Mouse (Mus musculus): ENCODE results near the gene Gm49354.
"Not testable (repeated sequence)": the region's sequence is repeated elsewhere in the genome, so short reads cannot be mapped to it uniquely, and the experiment has no call there.

Gene Gm49354

GRCm38 (mm10) chr13:59768531-59768930, 13.5 kb downstream of the Gm49354 start:
- DNase-seq (ENCODE audit: low read depth, low spot score) = no peak

DNA sequence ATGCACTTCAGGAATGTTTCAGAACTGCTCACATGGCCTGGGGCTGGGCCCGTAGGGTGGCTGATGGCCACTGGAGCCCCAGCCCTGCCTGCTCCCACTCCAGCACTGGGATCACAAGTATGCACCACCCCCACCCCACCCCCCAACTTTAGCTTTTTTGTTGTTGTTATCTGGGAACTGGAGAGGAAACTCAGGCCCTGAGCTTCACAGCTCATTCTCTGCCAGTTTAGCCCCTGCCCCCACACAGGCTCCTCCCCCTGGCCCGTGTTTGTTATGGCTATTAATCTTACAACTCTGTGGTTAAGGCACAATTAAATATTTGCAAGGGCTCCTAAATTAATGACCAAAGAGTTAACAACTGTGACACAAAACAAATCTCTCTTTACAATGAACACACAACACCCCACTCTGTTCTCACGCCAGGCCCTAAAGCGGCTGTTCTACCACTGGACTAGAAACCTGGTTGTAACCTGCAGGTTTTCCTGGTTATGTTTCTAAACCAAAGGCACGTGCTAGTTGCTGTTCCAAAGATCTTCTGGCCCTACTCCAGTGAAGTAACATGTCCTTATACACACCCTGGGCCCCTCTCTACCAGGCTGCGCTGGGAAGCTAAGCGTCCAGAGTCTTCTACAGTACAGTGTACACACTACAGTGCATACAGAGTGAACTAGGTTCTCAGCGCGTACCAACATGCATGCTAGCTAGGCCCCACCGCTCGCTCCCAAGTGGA, 15.1 kb downstream of the Gm49354 start:
- DNase-seq (ENCODE audit: low read depth, low spot score) = no peak

DNA sequence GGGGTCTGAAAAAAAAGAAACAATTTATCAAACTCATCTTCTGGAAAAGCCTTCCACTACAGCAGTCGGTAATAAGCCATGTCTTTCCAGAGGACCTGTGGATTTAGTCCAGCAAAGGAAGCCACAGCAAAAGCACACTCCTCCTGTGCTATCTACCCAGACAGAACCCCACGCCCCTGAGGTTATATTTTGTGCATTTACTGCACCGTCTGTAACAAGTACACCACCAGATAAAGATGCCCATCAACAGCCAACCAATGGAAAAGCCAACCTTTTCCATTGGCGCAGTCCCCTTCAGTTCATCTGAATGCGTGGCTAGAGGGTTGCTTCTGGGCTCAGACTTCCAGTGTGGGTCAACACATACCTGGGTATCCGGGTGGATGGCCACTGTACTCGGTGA, 19.3 kb downstream of the Gm49354 start:
- no peak for DNase-seq (ENCODE audit: low read depth, low spot score)

DNA sequence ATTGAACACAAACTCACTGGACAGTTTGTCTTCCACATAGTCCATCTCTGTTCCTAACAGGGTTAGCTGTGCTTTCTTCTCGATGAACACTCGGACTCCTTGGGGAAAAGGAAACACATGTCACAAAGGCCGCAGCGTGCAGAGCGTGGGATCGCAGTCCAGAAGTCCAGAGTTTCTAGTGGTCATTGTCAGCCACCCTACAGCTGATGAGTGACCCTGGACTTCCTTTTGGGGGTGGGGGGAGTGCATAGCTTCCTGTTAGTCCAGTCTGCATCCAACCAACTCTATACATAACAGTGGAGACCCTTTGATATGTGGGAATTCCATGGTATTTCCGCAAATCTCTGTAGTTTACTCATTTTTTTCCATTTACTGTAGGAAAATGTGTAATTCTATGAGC, 25.1 kb downstream of the Gm49354 start:
- DNase-seq (ENCODE audit: low read depth, low spot score) = no peak

DNA sequence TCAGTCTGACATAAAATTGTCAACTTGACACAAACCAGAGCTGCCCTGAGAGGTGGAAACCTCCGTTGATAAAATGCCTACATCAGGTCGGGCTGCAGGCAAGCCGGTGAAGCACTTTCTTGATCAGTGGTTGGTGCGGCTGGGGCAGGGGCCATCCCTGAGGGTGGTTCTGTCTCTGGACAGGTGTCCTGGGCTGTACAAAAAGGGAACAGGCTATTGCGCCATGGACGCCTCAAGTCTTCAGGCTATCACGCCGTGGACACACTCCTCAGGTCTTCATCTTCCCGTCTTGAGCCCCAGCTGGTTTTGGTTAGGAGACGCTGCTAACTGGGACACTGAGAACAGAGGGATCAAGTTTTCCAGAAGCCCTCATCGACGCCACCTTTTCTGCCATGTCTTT, 31.7 kb downstream of the Gm49354 start:
- no peak for DNase-seq (ENCODE audit: low read depth, low spot score)

- no peak for DNase-seq (ENCODE audit: low read depth, low spot score)
Measured at GRCm38 (mm10) chr13:59746711-59747110, 35.3 kb downstream of the Gm49354 start, which contains the start of gene 1700014D04Rik. 1700014D04Rik (minus strand) TSS chr13:59746752.

GRCm38 (mm10) chr13:59746164-59746563, 35.9 kb downstream of the Gm49354 start:
- no peak for DNase-seq (ENCODE audit: low read depth, low spot score)

GRCm38 (mm10) chr13:59745462-59745861, 36.6 kb downstream of the Gm49354 start:
- DNase-seq (ENCODE audit: low read depth, low spot score) = no peak

DNA sequence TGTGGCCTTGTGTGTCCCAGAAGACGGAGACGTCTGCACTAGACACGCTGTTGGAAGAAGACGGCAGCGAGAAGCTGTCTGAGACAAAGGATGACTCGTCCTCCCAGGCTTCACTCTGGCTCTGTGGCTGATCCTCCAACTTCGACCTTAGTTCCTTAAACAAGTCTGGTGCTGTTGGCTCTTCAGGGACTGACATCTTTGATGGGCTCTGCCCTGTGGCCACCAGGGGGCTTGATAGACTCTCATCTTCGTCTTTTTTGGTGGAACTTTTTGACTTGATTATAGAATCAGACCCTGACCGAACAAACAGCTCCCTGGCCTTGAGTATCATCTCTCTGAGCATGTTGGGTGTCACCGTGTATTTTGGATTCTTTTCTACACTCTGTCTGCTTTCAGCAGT, 40.3 kb downstream of the Gm49354 start:
- no peak for DNase-seq (ENCODE audit: low read depth, low spot score)

- no peak for DNase-seq (ENCODE audit: low read depth, low spot score)
Measured at GRCm38 (mm10) chr13:59741096-59741495, 40.9 kb downstream of the Gm49354 start.

GRCm38 (mm10) chr13:59739397-59739796, 42.6 kb downstream of the Gm49354 start:
- DNase-seq (ENCODE audit: low read depth, low spot score) = no peak

GRCm38 (mm10) chr13:59738455-59738854, 43.6 kb downstream of the Gm49354 start:
- DNase-seq (ENCODE audit: low read depth, low spot score) = no peak

- DNase-seq (ENCODE audit: low read depth, low spot score) = no peak
Measured at GRCm38 (mm10) chr13:59735190-59735589, 46.9 kb downstream of the Gm49354 start.

GRCm38 (mm10) chr13:59734347-59734746, 47.7 kb downstream of the Gm49354 start:
- DNase-seq (ENCODE audit: low read depth, low spot score) = not testable (repeated sequence)

DNA sequence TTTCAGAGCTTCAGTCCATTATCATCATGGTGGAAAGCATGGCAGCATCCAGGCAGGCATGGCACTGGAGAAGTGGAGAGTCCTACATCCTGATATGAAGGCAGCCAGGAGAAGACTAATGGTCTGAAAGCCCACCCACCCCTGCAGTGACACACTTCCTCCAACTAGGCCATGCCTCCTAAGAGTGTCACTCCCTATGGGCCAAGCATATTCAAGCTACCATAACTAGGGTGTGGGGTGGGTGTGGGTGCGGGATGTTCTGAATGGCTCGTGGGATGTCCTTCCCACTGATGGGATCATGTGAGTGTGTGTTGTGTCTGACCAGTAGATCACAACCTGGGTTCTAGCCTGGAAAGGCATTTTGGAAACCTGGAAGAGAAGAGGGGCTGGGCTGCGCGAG, 48.1 kb downstream of the Gm49354 start:
- no peak for DNase-seq (ENCODE audit: low read depth, low spot score)

GRCm38 (mm10) chr13:59731652-59732051, 50.4 kb downstream of the Gm49354 start, which contains the start of gene Spata31d1d:
Spata31d1d (minus strand) TSS chr13:59731752.
- DNase-seq (ENCODE audit: low read depth, low spot score) = no peak

DNA sequence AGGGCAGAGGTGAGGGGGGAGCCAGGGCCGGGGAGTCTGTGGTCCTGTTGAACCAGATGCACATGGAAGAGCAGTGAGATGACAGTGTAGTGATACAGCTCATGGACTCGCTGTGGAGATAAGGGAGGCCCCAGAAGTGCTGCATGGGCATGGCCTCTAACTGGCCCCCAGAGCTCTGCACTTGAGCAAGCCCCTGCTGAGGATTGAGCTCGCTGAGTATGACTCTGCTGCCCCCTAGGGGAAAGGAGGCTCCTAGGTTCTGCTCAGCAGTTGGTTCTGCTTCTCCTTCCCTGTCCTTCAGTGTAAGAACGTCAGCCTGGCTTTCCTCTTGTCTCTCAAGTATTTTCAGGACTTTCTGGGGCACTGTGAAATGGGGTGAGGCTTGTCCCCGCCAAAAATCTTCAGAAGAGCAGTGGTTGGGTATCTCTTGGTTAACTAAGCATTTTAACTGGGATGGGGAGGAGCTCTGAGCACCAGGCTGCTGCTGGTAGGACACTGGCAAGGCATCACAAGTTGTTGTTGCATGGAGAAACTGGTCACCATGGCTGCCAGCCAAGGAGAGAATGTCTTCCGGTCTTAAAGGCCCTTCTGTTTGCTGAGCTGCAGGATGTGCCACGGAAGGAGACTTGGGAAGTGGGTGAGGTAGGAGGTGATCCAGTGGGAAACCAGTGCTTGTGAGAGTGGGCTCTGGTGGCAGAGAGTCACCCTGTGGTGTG, 53.5 kb downstream of the Gm49354 start:
- DNase-seq (ENCODE audit: low read depth, low spot score) = peak; percentile 57

- no peak for DNase-seq (ENCODE audit: low read depth, low spot score)
Measured at GRCm38 (mm10) chr13:59726139-59726867, 55.7 kb downstream of the Gm49354 start.

- DNase-seq (ENCODE audit: low read depth, low spot score) = not testable (repeated sequence)
Measured at GRCm38 (mm10) chr13:59722089-59722488, 60.0 kb downstream of the Gm49354 start.

DNA sequence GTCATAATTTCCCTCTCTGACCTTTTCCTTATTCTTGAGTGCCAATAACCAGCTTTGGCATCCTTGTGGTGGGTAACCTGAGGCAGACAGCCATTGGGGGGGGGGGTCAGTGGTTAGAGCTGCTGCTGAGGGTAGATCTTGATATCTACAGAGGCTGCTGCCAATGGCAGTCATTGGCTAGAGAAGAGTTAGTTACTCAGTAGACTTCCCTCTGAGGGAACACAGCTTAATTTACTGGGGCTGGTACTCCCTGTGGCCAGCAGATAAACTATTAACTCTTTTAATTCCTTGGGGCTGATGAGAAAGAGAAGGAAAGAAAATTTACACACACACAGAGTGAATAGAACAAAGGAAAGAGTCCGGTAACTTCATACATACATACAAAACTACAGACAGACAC, 62.6 kb downstream of the Gm49354 start:
- DNase-seq (ENCODE audit: low read depth, low spot score) = no peak

GRCm38 (mm10) chr13:59718857-59719440, 63.1 kb downstream of the Gm49354 start:
- not testable (repeated sequence) for DNase-seq (ENCODE audit: low read depth, low spot score)

- no peak for DNase-seq (ENCODE audit: low read depth, low spot score)
Measured at GRCm38 (mm10) chr13:59713710-59714109, 68.3 kb downstream of the Gm49354 start.

All from WW6 (cell line).